Mouse (Mus musculus): ENCODE measurements at regions not wholly inside any gene's neighbourhood (a gene's known extent, or its start where the extent isn't known, plus 50 kb on each side); places are given as distances from the start of the nearest gene placed in this dataset.

DNA sequence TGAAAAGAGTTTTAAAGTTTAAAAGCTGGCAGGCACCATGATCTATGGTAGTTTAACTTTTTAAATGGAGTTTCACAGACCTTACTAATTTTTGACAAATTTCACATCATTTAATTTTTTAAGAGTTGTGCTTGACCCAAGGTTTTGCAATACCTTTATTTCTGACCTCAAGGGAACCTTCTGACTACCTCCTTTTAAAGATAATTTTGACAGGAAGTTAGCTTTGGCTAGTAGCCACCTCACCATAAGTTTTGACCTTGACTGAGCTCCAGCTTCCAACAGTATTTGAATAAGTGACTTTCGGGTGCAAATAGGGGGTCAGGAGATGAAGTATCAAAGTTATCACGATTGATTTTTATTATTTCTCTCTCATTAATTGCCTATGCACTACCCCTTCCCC lies 149.9 kb downstream of the Rpl36a-ps1 start:
- no peak for DNase-seq (ENCODE audit: low spot score in 2 of 2)

DNA sequence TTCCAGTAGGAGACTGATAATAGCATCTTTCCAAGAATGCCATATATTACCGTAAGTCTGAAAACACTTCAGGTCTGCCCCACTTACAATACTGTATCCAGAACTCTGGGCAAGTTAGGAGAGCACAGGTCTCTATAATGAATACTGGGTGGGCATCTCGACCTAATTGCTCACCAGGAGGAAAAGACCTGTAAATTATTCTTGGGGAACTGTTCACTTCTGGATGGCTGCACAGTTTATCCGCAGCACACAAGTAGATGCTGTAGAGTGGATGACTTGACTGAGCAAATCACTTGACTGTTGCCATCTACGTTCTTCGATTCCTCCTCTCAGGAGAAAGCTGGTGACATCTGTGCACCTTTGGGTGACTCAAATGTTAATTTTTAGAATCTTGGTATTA lies 159.8 kb downstream of the Rpl36a-ps1 start:
- DNase-seq (ENCODE audit: low spot score in 2 of 2) = no peak

- DNase-seq (ENCODE audit: low spot score in 2 of 2) = no peak
These were observed 160.7 kb downstream of the Rpl36a-ps1 start for GRCm38 (mm10) chr14:98833230-98833999.

GRCm38 (mm10) chr14:98832401-98832800 lies 161.7 kb downstream of the Rpl36a-ps1 start:
- DNase-seq (ENCODE audit: low spot score in 2 of 2) = no peak

DNA sequence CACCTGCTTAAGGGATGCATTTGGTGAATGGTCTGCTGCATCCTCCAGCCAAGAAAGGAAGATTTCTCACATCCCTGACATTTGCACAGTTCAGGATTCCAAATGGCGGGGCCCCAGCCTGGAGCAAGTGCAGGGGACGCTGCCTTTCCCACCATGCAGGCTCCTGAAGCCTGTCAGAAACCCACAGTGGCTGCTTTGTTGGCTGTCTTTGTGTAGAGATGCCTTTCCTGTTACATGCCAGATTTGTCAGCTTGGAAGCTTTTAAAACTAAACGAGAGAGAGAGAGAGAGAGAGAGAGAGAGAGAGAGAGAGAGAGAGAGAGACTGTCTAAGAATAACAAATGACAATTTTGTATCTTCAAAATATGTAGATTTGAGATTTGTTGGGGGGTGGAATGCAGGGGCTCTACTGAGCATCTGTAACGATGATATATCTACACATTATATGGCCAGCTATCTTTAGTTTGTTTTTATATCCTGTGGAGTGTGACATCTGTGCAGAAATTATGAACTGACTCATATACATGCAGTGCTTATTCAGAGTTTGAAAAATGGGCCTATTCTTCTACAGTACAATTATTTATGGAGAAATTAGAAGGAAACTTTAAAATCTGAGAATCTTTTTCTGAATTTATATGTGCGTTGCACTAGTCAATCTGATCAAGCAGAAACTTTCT lies 164.0 kb downstream of the Rpl36a-ps1 start:
- no peak for DNase-seq (ENCODE audit: low spot score in 2 of 2)

GRCm38 (mm10) chr14:98827490-98827889 lies 166.6 kb downstream of the Rpl36a-ps1 start:
- DNase-seq (ENCODE audit: low spot score in 2 of 2) = no peak

- no peak for DNase-seq (ENCODE audit: low spot score in 2 of 2)
These were observed 180.5 kb downstream of the Rpl36a-ps1 start for GRCm38 (mm10) chr14:98813657-98814056.

- DNase-seq (ENCODE audit: low spot score in 2 of 2) = peak; percentile 27 to 77
These were observed 183.7 kb downstream of the Rpl36a-ps1 start for GRCm38 (mm10) chr14:98810259-98811042.

GRCm38 (mm10) chr14:98808117-98808516 lies 186.0 kb downstream of the Rpl36a-ps1 start:
- no peak for DNase-seq (ENCODE audit: low spot score in 2 of 2)

DNA sequence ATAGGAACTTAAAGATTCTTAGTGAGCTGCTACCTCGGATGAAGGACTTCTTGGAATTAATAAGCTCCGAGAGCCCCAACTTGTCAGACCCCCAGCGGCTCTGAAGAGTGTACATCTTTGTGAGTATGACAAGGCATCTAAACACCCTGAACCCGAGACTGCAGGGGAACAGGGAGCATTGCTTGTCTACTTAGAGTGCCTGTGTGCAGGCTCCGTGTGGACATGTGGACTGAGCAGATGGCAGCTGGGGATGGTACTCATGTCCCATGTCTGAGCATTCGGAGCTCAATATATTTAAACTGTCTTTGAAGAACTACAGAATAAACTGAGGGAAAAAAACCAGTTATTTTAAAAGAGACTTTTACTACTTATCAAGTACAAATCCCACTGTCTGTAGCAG lies 189.1 kb downstream of the Rpl36a-ps1 start:
- peak in 1 of 2 experiments; percentile 7 for DNase-seq (ENCODE audit: low spot score in 2 of 2)

- no peak for DNase-seq (ENCODE audit: low spot score in 2 of 2)
These were observed 192.8 kb downstream of the Rpl36a-ps1 start for GRCm38 (mm10) chr14:98801293-98801692.

DNA sequence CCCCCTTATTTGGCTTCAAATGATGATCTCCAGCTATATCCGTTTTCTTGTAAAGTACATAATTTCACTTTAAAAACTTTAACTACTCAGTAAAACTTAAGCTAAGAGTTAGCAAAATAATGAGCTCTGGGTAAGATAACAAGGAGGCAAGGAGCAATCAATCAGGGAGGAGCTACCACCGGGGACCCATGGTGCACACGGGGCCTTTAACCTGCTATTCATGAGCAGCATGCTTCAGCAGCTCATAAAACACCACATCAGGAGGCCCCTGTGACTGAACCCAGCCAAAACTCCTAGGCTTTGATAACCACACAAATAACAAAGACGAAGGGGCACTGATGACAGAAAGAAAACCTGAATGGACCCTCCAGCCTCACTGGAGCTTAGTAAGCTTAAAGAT lies 202.1 kb downstream of the Rpl36a-ps1 start:
- no peak for DNase-seq (ENCODE audit: low spot score in 2 of 2)

- DNase-seq (ENCODE audit: low spot score in 2 of 2) = no peak
These were observed 202.7 kb downstream of the Rpl36a-ps1 start for GRCm38 (mm10) chr14:98791232-98791906.

DNA sequence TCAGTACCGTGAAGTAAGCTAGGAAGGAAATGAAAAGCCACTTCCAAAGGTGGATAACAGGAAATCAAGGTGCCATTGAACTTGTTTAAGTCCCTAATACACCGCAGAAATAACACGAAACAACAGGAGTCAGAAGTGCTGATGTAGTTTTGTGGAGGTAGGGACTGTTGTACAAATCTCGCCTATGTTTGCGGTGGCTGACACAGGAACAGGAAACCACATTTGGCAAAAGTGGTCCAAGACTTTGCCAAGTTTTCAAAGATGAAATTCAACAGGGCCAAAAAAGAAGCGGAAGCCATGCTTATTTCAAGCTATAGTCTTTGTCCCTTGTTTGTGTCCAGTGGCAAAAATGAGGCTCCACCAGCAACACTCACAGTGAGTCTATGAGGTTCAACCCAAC lies 204.3 kb downstream of the Rpl36a-ps1 start:
- DNase-seq (ENCODE audit: low spot score in 2 of 2) = no peak

GRCm38 (mm10) chr14:98781711-98782110 lies 212.4 kb downstream of the Rpl36a-ps1 start:
- no peak for DNase-seq (ENCODE audit: low spot score in 2 of 2)

DNA sequence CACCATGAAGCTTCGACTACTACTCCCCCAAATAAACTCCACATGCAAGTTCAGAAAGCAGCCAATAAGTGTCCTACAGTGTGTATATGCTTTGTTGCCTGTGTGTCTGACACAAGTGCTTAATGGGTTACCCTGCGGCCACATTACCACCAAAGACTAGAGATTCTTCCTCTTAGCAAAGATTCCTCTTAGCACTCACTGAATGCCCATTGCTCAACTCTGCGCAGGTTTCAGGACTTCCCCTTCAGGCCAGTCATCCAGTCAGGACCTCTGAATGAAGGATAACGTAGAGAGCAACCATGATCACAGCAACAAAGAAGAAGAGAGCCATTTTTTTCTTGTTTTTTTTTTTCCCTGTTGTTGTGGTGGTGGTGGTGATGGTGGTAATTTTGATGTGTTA lies 222.0 kb downstream of the Rpl36a-ps1 start:
- no peak for DNase-seq (ENCODE audit: low spot score in 2 of 2)

DNA sequence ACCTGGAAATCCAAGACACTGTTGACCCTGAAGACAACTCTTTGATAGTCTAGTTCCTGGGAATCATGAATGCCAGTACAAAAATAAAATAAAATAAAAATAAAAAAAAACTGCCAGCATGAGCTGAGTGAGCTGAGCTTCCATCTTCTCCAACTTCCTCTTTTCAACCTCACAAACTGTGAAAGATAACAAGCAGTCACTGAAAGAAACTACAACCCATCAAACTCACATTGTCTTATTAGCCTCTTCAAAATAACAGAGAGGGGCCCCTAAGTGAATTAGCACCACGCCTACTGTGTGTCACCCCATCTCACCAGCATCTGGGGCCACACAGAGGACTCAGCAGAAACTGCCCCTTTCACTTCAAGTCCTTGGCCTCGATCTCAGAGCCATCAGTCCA lies 225.3 kb downstream of the Rpl36a-ps1 start:
- no peak for DNase-seq (ENCODE audit: low spot score in 2 of 2)

DNA sequence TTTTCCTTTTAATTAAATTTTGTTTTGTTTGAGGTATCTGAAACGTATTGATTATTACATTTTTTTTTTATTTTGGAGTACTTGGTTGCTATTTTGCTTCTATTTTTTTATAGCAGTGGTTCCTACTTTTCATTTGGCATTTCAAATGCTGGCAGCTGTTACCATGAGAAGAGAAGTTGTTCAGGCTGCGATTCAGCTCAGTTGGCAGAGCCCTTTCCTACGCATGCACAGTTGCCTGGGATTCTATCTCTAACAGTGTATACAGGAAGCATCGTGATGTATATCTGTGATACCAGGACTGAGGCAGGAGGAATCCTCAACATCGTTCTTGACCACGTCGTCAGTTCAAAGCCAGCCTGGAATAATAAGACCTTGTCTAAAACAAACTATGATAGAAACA lies 226.6 kb downstream of the Rpl36a-ps1 start:
- peak in 1 of 2 experiments; percentile 51 for DNase-seq (ENCODE audit: low spot score in 2 of 2)

- no peak for DNase-seq (ENCODE audit: low spot score in 2 of 2)
These were observed 228.8 kb downstream of the Rpl36a-ps1 start for GRCm38 (mm10) chr14:98765358-98765757.

- DNase-seq (ENCODE audit: low spot score in 2 of 2) = no peak
These were observed 243.4 kb downstream of the Rpl36a-ps1 start for GRCm38 (mm10) chr14:98750766-98751165.
